Mouse (Mus musculus) heart, postnatal 10 days (tissue): ENCODE measurements around the gene Jun. TPM values are rescaled to one million over a fixed set of nuclear protein-coding genes. Genes with fewer than 3 reads are reported as not detected.

Experiments
- DNase-seq, 2 experiments: peaks; one replicate each; pipeline ENCODE4 v3.0.0; 2021
- intact Hi-C: fragments of 180-260 bp; cut with DNase I; formaldehyde crosslinking; loops from one replicate; pipeline ENCODE4 v1.15.1; 2025
- total RNA-seq, 2 experiments: library from RNA; stranded (reverse); gene quantifications; 2 replicates each; pipeline ENCODE4 v1.2.3; 2021

Gene Jun
- total RNA-seq, 2 experiments from 2014 or later = 58.9 to 65.6 TPM

GRCm38 (mm10) chr4:95045133-95045532 lies 6.9 kb downstream of the Jun start:
- intact Hi-C loops = no loop called here
- no peak for DNase-seq

- no peak for DNase-seq
- intact Hi-C loops = no loop called here
These were observed 7.3 kb downstream of the Jun start for GRCm38 (mm10) chr4:95044721-95045120.

GRCm38 (mm10) chr4:95038024-95038423 lies 14.0 kb downstream of the Jun start:
- intact Hi-C loops = no loop called here
- peak; percentile 52 to 53 for DNase-seq

GRCm38 (mm10) chr4:95031158-95031557 lies 20.9 kb downstream of the Jun start:
- intact Hi-C loops = no loop called here
- no peak for DNase-seq

- DNase-seq = no peak
- intact Hi-C loops = no loop called here
These were observed 26.0 kb downstream of the Jun start for GRCm38 (mm10) chr4:95025847-95026600.

GRCm38 (mm10) chr4:95023350-95023953 lies 28.6 kb downstream of the Jun start:
- intact Hi-C loops = no loop called here
- no peak for DNase-seq

GRCm38 (mm10) chr4:95021649-95022637 lies 30.1 kb downstream of the Jun start:
- intact Hi-C loops = no loop called here
- DNase-seq = no peak

- intact Hi-C loops = no loop called here
- DNase-seq = no peak
These were observed 31.8 kb downstream of the Jun start for GRCm38 (mm10) chr4:95020201-95020600.

GRCm38 (mm10) chr4:95018221-95018620 lies 33.8 kb downstream of the Jun start:
- intact Hi-C loops = no loop called here
- no peak for DNase-seq

GRCm38 (mm10) chr4:95012706-95013105 lies 39.3 kb downstream of the Jun start:
- intact Hi-C loops = no loop called here
- DNase-seq = no peak

GRCm38 (mm10) chr4:95012256-95012655 lies 39.8 kb downstream of the Jun start:
- no peak for DNase-seq
- intact Hi-C loops = no loop called here

- DNase-seq = peak; percentile 80 to 88
- intact Hi-C loops = loop anchor here (1.0 to 5.0 kb wide), 6 partner anchors 40 to 916 kb away; no protein-coding TSS in a partner anchor
These were observed 43.6 kb downstream of the Jun start for GRCm38 (mm10) chr4:95008175-95009057.

- no peak for DNase-seq
- intact Hi-C loops = loop anchor here (1.0 to 5.0 kb wide), 6 partner anchors 41 to 917 kb away; no protein-coding TSS in a partner anchor
These were observed 44.3 kb downstream of the Jun start for GRCm38 (mm10) chr4:95007759-95008158.

- no peak for DNase-seq
These were observed 46.7 kb downstream of the Jun start for GRCm38 (mm10) chr4:95005251-95005830.

GRCm38 (mm10) chr4:95001043-95001775 lies 50.8 kb downstream of the Jun start:
- intact Hi-C loops = loop anchor here (5.0 kb wide), 1 partner anchor 1031 kb away; no protein-coding TSS in a partner anchor

More at GRCm38 (mm10) chr4:95005251-95005830, 46.7 kb downstream of the Jun start:
- intact Hi-C loops = loop anchor here (5.0 kb wide), 3 partner anchors 157 to 717 kb away; no protein-coding TSS in a partner anchor

GRCm38 (mm10) chr4:95000147-95000546 lies 51.9 kb downstream of the Jun start:
- intact Hi-C loops = loop anchor here (5.0 kb wide), 1 partner anchor 1032 kb away; no protein-coding TSS in a partner anchor

More at GRCm38 (mm10) chr4:95001043-95001775, 50.8 kb downstream of the Jun start:
- DNase-seq = no peak

GRCm38 (mm10) chr4:94999249-94999648 lies 52.8 kb downstream of the Jun start:
- peak in 1 of 2 experiments; percentile 23 for DNase-seq
- intact Hi-C loops = no loop called here

More at GRCm38 (mm10) chr4:95000147-95000546, 51.9 kb downstream of the Jun start:
- no peak for DNase-seq
